Mouse (Mus musculus) inflammation-experienced regulatory T-cells, adult 6 months (primary cell): ENCODE results near the gene Sult2a3. TPM values are rescaled to one million over a fixed set of nuclear protein-coding genes. Genes with fewer than 3 reads are reported as not detected.
"Not testable (repeated sequence)": the region's sequence is repeated elsewhere in the genome, so short reads cannot be mapped to it uniquely, and the experiment has no call there.

Experiments
- ATAC-seq: one replicate; pipeline ENCODE4 v1.8.0; 2017
- polyA plus RNA-seq, 3 experiments: library from polyadenylated mRNA; unstranded; fragments of 100-300 nt; shearing (Covaris generic); gene quantifications; one replicate each; pipeline ENCODE4 v1.2.1; 2017

Sult2a3 gene
- polyA plus RNA-seq, result not detected

DNA sequence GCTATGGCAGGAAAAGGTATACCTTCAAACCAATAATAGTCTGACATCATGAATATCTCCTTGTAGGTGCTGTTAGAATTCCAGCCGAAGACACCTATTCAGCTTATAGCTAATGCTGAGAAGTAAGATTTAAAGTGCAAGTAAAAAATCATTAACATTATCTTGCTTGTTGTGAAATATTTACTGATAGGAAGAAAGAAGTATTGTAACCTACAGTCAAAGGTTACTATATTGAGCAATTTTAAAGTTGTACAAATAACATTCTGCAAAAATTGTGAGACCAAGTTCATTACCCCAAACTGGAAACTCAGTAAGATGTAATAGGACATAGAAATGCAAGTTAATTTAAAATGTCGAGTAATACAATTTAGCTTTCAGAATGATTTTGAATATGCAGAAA is at the start of gene Sult2a3:
Gene Sult2a3 (minus strand): TSS at position 101 of the 400 bp plus-strand sequence.
- ATAC-seq, result no peak

- ATAC-seq, result no peak
Measured at GRCm38 (mm10) chr7:14120436-14120835, 2.4 kb downstream of the Sult2a3 start.

DNA sequence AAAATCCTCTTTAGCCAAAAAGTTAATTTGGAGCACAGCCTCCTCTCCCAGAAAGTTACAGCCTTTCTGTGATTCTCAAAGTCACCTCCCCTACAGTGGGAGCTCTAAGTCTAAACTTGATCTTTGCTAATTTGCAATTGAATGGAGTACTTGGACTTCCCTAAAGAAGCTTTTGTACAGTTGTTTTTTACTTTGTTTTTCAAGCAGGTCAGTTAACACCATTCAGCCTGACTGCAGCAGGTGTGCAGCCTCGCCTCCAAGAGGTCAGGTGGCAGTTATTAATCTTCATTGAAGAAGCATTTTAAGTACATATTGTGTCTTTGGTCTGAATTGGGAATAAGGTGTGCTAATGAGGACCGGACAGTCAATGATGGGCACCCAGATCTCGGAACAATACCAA is 3.0 kb downstream of the Sult2a3 start:
- not testable (repeated sequence) for ATAC-seq

GRCm38 (mm10) chr7:14116761-14117160 is 6.1 kb downstream of the Sult2a3 start:
- no peak for ATAC-seq

- ATAC-seq, result not testable (repeated sequence)
Measured at GRCm38 (mm10) chr7:14114471-14114870, 8.4 kb downstream of the Sult2a3 start.

DNA sequence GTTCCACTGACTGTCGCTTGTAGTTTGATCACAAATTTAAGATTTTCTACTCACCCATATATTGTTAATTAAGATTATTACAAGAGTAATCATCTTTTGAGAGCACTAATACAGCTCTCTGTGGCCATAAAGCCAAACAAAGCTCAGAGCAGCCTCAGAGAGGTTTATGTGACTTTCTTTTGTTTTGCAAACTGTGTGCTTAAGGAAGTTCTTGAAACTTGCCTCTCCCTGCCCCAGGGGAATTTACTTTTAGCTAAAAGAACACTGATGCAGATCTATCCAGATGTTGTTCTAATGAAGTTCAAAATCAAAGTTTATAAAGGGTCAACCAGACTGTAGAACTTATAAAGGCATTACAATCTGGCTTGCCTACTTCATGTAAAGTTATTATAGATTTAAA is 75.0 kb downstream of the Sult2a3 start:
- not testable (repeated sequence) for ATAC-seq

DNA sequence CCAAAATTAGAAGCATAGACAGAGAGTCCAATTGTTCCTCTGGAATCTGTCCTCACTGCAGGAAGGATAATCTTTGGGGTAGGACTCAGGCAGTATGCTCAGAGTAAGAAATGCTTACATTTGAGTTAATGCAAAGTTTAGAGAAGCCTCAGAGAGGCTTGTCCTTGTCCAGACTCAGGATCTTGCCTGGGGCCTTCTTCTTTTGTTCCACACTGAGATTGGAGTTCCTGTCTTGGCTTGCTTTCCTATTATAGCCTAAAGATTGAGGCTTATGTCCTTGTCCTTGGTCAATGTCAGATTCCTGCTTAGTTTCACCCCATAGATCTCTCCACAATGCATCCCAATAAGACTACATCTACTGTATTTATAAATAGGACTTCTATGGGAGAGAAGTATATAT is 92.0 kb downstream of the Sult2a3 start:
- ATAC-seq, result not testable (repeated sequence)

Other genes with a start within 250 kb of the Sult2a3 start
- gene Sult2a4, start 133.4 kb downstream of the Sult2a3 start, polyA plus RNA-seq, result not detected
- not detected for gene Sult2a6, start 131.8 kb upstream of the Sult2a3 start, polyA plus RNA-seq
- under 1 TPM in 1 of 3 experiments, not detected in 2; 0.87 TPM for gene Obox8, start 210.5 kb upstream of the Sult2a3 start, polyA plus RNA-seq